Mouse (Mus musculus): Measurements from ENCODE around the gene Ring1.

DNA sequence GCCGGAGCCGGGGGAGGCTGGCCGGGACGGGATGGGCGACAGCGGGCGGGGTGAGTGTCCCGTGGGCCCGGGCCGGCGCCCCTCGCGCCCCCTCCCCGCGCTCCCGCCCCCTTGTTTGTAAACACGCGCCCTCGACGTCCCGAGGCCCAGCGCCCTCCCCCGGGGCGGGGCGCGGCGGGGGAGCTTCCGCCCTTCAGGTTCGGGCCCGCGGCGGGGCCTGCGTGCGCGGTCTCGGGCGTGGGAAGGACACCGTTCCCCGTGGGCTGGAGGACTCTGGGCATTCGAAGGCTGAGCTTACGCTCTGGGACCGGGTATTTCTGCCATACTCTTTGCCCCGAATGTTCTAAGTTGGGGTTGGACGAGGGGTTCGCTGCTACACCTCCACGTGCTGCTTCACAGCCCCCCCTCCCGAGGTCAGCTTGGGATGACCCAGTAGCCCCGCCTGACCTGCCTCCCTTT is 7.7 kb upstream of the Ring1 start:
- TF ChIP-seq POLR2A (IDR thresholded peaks at IDR 0.05; ENCODE audit: borderline replicate concordance, insufficient read depth, low read length) (no peak), CTCF (IDR thresholded peaks at IDR 0.05; ENCODE audit: borderline replicate concordance, insufficient read depth, low read depth, low read length) (no peak)
